Mouse (Mus musculus): ENCODE measurements around the gene Bod1. TPM values are rescaled to one million over a fixed set of nuclear protein-coding genes. Genes with fewer than 3 reads are reported as not detected.

Bod1 gene
- total and polyA plus RNA-seq, 2 experiments from 2014 or later, result 91.6 to 134 TPM

DNA sequence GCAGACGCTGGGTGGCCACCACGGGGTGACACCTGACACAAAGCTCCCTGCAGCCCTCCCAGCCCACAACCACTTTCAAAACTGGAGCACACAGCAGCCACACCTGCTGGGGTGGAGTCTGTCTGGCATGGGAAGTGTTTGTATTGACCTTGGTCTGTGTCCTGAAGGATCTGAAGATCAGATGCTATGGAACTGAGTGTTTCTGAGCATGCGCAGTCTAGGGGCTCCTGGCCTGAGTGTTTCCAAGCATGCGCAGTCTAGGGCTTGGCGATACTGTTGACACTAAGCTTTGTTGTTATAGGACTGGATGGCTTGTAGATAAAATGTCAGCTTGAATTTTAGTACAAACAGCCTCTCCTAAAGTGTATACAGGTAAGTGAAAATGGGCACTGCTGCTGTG is 43.0 kb downstream of the Bod1 start:
- Histone ChIP-seq H3K9me3 (ENCODE audit: low read length) (no peaks in the 10 kb centered on the region), H3K36me3 (ENCODE audit: insufficient read depth, low read length) (no peaks in the 10 kb centered on the region), H3K9ac (replicated peaks; ENCODE audit: low read length, poor library complexity, severe bottlenecking) (no peak overlapping the region), H3K4me3 (ENCODE audit: low read depth, low read length) (no peak overlapping the region), H3K27me3 (ENCODE audit: insufficient read depth, low read length) (no peaks in the 10 kb centered on the region), H3K4me2 (ENCODE audit: low read depth, low read length, poor library complexity, severe bottlenecking) (no peak overlapping the region), H3K4me1 (ENCODE audit: insufficient read depth, low read length) (no peaks in the 10 kb centered on the region), H3K27ac (ENCODE audit: low read depth, low read length) (no peak overlapping the region)
- no peak for DNase-seq (ENCODE audit: low spot score)
- TF ChIP-seq CTCF (IDR thresholded peaks at IDR 0.05), result no peak
- no peak for ATAC-seq (ENCODE audit: low FRiP score)
- 93% methylated on average over 5 of the region's 5 CpGs for WGBS

DNA sequence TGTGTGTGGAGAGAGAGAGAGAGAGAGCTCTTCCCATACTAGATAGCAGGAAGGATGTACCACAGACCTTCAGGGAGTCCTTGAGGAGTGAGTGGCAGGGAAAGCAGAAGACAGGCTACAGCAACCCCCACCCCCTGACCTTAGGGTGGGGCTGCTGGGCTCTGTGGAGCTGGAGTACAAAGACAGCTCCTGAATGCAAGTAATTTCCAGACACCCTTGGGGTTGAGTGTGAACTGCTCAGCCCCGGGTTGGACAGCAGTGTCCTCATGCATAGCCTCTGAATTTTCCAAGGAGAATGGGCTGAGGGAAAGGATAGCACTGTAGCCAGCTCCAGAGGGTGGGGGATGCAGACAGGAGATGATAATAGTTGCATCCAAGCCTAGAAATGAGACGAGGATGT is 50.9 kb downstream of the Bod1 start:
- no peak for ATAC-seq (ENCODE audit: low FRiP score)

DNA sequence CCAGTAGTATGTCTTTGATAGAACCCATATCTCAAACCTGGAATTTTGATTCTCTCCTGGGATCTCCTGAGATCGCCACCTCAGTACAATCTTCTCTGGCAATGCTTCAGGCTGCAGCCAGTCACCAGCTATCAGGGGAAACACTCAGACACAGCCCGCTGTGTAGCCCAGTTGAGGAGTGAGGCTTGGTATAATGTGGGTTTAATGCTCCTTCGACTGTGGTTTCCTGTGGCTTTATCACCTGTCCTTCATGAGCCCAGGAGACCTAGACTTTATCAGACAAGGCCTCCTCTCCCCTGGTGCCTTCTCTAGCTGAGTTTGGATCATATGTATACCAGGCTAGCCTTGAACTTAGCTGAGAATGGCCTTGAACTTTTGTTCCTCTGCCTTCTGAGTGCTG is 53.9 kb downstream of the Bod1 start:
- Histone ChIP-seq H3K9ac (replicated peaks; ENCODE audit: low read length, poor library complexity, severe bottlenecking) (no peak overlapping the region), H3K9me3 (ENCODE audit: low read length) (no peaks in the 10 kb centered on the region), H3K27ac (ENCODE audit: low read depth, low read length) (no peak overlapping the region), H3K36me3 (ENCODE audit: insufficient read depth, low read length) (no peaks in the 10 kb centered on the region), H3K4me2 (ENCODE audit: low read depth, low read length, poor library complexity, severe bottlenecking) (no peak overlapping the region), H3K4me3 (ENCODE audit: low read depth, low read length) (no peak overlapping the region), H3K27me3 (ENCODE audit: insufficient read depth, low read length) (no peaks in the 10 kb centered on the region), H3K4me1 (ENCODE audit: insufficient read depth, low read length) (no peaks in the 10 kb centered on the region)
- TF ChIP-seq CTCF (IDR thresholded peaks at IDR 0.05), result no peak
- 80% methylated on average over 3 of the region's 3 CpGs for whole genome bisulfite sequencing
- no peak for ATAC-seq (ENCODE audit: low FRiP score)
- no peak for DNase-seq (ENCODE audit: low spot score)

More for the DNA sequence above, 50.9 kb downstream of the Bod1 start:
- Histone ChIP-seq H3K4me2 (ENCODE audit: low read depth, low read length, poor library complexity, severe bottlenecking) (no peak overlapping the region), H3K27me3 (ENCODE audit: insufficient read depth, low read length) (no peaks in the 10 kb centered on the region), H3K9ac (replicated peaks; ENCODE audit: low read length, poor library complexity, severe bottlenecking) (no peak overlapping the region), H3K27ac (ENCODE audit: low read depth, low read length) (no peak overlapping the region), H3K4me3 (ENCODE audit: low read depth, low read length) (no peak overlapping the region), H3K9me3 (ENCODE audit: low read length) (no peaks in the 10 kb centered on the region), H3K36me3 (ENCODE audit: insufficient read depth, low read length) (no peaks in the 10 kb centered on the region), H3K4me1 (ENCODE audit: insufficient read depth, low read length) (no peaks in the 10 kb centered on the region)
- TF ChIP-seq CTCF (IDR thresholded peaks at IDR 0.05), result no peak
- no peak for DNase-seq (ENCODE audit: low spot score)
- 72% methylated on average over 2 of the region's 2 CpGs for WGBS

DNA sequence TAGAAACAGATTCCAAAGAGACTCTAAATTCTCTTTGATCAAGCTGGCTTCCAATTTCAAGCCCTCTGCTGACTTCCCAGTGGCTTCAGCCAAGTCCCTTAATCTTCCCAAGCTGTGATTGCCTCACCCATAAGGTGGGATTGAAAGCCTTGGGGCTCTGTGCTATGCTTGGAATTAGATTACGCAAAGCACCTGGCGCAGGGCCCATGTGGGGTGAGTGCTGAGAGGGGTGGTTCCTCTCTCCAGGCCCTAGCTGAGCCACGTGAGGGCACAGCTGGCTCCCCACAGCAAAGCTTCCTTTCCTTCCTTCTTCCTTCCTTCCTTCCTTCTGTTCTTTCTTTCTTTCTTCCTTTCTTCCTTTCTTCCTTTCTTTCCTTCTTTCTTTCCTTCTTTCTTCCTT is 54.4 kb downstream of the Bod1 start:
- WGBS, result 43% methylated on average over 3 of the region's 3 CpGs
- Histone ChIP-seq H3K36me3 (ENCODE audit: insufficient read depth, low read length) (no peaks in the 10 kb centered on the region), H3K4me1 (ENCODE audit: insufficient read depth, low read length) (no peaks in the 10 kb centered on the region), H3K27me3 (ENCODE audit: insufficient read depth, low read length) (no peaks in the 10 kb centered on the region), H3K9me3 (ENCODE audit: low read length) (no peaks in the 10 kb centered on the region), H3K4me3 (ENCODE audit: low read depth, low read length) (no peak overlapping the region), H3K9ac (replicated peaks; ENCODE audit: low read length, poor library complexity, severe bottlenecking) (no peak overlapping the region), H3K27ac (ENCODE audit: low read depth, low read length) (no peak overlapping the region), H3K4me2 (ENCODE audit: low read depth, low read length, poor library complexity, severe bottlenecking) (no peak overlapping the region)
- no peak for TF ChIP-seq CTCF (IDR thresholded peaks at IDR 0.05)
- DNase-seq (ENCODE audit: low spot score) (no peak), ATAC-seq (ENCODE audit: low FRiP score) (no peak)

DNA sequence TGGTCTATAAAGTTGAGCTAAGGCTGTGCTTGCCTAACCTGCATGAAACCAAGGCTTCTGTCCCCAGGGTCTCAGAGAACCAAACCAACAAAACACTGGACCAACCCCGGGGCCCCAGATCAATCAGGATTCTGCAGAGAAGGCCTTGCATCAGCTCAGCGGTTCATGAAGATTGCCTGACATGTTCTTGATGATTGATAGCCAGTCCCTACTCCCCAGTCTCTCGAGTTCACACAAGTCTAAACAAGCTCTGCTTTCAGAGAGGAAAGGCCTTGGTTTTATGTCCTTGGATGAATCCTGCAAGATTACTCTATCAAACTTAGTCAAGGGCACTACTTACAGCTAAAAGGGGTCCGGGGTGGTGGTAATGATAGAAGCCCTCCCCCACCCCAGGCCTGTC is 55.0 kb downstream of the Bod1 start:
- no peaks in the 10 kb centered on the region for H3K36me3 ChIP-seq (ENCODE audit: insufficient read depth, low read length)
- WGBS, result 80% methylated on average over 4 of the region's 4 CpGs

More for the DNA sequence above, 55.0 kb downstream of the Bod1 start:
- Histone ChIP-seq H3K4me1 (ENCODE audit: insufficient read depth, low read length) (no peaks in the 10 kb centered on the region), H3K4me2 (ENCODE audit: low read depth, low read length, poor library complexity, severe bottlenecking) (no peak overlapping the region), H3K9me3 (ENCODE audit: low read length) (no peaks in the 10 kb centered on the region), H3K27ac (ENCODE audit: low read depth, low read length) (no peak overlapping the region), H3K9ac (replicated peaks; ENCODE audit: low read length, poor library complexity, severe bottlenecking) (no peak overlapping the region), H3K27me3 (ENCODE audit: insufficient read depth, low read length) (no peaks in the 10 kb centered on the region), H3K4me3 (ENCODE audit: low read depth, low read length) (no peak overlapping the region)
- DNase-seq (ENCODE audit: low spot score), result no peak
- no peak for TF ChIP-seq CTCF (IDR thresholded peaks at IDR 0.05)
- ATAC-seq (ENCODE audit: low FRiP score), result no peak

Other genes with a start within 250 kb of the Bod1 start
- 103 and 124 TPM in 2 replicates for gene Cpeb4, start 200.3 kb upstream of the Bod1 start, total RNA-seq (2014; rRNA removed)
- 16.9 and 19.1 TPM in 2 replicates for gene Cpeb4, start 200.3 kb upstream of the Bod1 start, polyA plus RNA-seq (2015; fragmentation: Nextera tagmentation; extraction: Ambion mirVana)

All from midbrain, postnatal 0 days (tissue).